Mouse (Mus musculus) heart, adult 11 months (tissue): ENCODE measurements around the gene Creb3l1.

Experiments used
- DNase-seq: peaks from one replicate; pipeline ENCODE4 v3.0.0; 2022

The Creb3l1 gene

DNA sequence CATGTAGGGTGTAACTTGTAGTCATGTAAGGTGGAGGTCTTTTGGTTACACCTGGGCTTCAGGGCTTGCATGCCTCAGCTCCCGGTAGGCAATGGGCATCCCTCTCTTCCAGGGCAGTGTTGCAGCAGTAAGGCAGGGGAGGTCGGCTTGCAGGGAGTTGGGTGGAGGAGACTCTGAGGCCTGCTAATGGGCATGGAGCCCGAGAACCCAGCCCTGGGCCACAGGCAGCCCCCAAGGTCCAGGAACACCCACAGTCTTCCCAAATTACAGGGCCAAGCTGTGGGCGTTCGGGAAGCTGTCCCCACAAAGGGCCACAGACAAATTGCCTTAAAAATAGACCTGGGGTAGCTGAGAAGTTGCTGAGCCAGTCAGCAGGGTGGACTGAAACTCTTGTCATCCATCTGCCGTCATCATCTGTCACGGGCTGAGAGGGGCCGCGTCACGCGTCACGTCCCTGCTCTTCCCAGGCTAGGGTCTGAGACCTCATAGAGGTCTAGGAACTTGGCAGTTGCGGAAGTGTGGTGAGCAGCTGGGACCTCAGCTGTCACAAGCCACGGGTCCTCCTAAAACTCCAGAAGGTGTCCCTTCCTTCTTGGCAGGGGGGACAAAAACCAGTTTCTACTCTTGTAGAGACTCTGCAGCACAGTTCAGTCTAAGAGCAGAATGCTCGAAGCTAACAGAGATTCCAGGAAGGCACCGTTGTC is 26.2 kb downstream of the Creb3l1 start:
- DNase-seq: no peak

GRCm38 (mm10) chr2:91996006-91996405 is 28.3 kb downstream of the Creb3l1 start:
- no peak for DNase-seq

DNA sequence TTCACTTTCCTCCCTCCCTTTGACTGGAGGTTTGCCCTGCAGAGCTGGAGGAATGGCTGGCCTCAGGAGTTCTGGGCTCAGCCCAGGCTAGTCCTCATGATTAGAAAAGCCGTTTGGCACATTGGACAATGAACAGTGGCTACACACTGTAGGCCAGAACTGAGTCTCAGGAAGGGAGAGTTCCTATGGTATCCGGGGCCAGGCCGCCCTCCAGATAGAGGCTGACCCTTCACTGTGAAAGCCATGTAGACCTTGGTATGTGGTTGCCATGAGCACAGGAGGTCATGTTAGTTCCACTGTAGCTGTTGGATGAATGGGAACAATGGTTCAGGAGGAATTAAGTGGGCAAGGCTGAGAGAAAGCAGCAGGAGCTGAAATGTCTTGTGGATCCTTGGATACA is 30.9 kb downstream of the Creb3l1 start:
- no peak for DNase-seq

DNA sequence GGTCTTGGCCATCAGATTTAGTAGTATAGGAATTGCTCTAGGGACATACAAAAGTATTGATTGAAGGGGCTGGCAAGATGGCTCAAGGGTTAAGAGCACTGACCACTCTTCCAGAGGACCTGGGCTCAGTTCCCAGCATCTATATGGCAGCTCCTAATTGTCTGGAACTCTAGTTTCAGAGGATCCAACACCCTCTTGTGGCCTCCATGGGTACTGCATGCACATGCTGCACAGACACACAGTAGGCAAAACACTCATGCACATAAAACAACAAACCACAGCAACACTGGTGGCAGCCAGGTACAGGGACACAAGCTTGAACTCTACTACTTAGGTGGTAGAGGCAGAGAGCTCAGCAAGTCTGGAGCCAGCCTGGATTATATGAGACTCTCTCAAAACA is 34.6 kb downstream of the Creb3l1 start:
- no peak for DNase-seq

GRCm38 (mm10) chr2:91987542-91987941 is 36.8 kb downstream of the Creb3l1 start:
- DNase-seq: peak; percentile 95

GRCm38 (mm10) chr2:91986071-91986470 is 38.2 kb downstream of the Creb3l1 start:
- peak; percentile 93 for DNase-seq

- DNase-seq: no peak
These were observed 39.3 kb downstream of the Creb3l1 start for GRCm38 (mm10) chr2:91984906-91985525.

DNA sequence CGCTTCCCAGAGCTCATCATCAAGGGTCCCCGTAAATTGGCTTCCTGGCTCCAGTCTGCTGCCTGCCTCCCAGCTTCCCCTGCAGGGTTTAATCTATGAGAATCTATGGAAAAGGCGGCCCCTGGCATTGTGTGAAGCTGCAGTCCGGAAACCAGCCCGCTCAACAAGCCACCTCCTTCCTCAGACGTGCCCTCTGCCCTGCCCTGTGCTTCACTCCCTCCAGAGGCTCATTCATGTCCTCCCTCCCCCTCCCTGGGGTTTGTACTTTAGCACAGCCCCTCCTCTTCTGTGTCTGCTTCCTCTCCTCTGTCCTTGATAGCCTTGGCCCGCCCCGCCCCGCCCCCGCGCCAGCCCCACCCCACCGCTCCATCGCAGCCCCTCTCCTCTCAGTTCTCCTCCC is 39.9 kb downstream of the Creb3l1 start:
- DNase-seq: peak; percentile 99

GRCm38 (mm10) chr2:91980830-91981229 is 43.5 kb downstream of the Creb3l1 start:
- DNase-seq: peak; percentile 81

- DNase-seq: peak; percentile 73
These were observed 44.1 kb downstream of the Creb3l1 start for GRCm38 (mm10) chr2:91980245-91980644.

- no peak for DNase-seq
These were observed 45.8 kb downstream of the Creb3l1 start for GRCm38 (mm10) chr2:91978547-91978946.

DNA sequence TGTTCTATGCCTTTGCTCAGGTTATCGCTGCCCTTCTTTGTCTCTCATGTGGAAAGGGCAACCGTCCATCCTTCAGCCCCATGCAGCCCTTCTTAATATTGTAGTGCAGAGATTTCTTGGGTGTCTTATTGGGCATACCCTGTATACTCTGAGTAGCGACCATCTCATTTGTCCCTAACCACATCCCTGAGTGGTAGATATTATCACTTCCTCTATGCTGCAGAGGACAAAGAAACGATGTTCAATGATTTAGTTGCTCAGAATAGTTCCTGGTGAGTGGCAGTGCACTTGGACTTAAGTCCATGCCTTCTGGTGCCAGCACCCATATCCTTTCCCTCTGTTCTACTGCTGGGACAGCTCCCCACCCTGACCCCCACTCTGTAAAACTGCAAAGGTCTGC is 46.3 kb downstream of the Creb3l1 start:
- DNase-seq: no peak

GRCm38 (mm10) chr2:91975581-91976541 is 48.4 kb downstream of the Creb3l1 start, which contains the start of gene Dgkz:
Dgkz (minus strand) TSS chr2:91975864.
- peak; percentile 91 for DNase-seq

- peak; percentile 84 for DNase-seq
These were observed 50.7 kb downstream of the Creb3l1 start for GRCm38 (mm10) chr2:91973416-91974135.

DNA sequence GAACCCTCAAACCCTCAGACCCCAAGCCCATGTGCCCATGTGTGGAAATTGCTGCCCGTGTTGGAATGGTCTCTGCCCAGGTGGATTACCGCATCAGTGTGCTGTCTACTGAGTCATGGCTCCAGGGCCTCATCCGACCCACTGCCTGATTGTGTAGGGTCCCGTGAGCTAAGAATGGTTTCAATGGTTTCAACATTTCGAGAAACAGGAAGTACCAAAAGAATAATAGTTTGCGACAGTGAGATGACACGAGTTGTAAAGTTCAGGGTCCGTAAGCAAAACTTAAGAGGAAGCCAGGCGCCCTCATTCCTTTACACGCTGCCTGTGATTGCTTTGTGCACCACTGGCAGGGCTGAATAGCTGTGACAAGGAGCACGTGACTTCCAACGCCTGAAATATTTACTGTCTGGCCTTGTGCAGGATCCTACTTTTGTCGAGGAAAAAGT is 52.2 kb downstream of the Creb3l1 start:
- DNase-seq: peak; percentile 94

DNA sequence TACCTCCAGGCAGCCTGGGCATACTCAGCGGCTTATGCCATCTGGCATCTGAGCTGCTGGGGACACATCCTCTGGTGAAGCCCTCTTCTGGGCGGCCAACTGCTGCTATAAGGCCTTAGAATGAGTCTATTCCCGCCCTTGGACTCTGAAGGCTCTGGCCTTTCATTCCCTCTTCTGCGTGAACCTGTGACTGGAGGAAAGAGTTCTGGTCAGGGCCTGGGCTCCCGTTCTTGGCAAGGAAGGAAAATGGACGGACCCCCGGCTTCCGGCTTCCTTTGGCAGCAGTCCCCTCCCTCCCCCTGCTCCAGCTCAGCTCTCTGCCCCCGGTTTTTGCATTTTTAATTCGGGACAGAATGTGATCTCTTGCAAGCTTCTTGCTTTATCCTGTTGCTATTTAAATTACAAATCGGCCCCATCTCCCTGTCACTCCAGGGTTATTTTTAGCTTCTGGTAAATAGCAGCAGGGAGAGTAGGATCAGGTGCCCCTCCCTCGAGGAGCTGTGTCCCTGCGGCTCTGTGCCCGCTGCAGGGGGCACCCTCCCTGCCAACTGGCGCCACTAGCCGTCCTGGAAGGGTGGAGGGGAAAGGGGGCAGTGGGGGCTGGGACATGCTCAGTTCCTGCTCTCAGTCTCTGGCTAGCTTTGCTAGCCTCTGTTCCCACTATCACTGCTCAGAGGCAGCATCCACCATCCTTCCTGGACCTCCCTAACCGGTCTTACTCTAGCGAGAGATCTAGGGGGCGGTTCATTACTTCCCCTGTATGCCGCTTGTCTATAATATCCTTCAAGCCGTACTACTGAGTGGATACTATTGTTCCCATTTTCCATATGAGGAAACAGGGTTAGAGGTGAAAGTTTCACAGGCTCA is 52.8 kb downstream of the Creb3l1 start:
- peak; percentile 98 for DNase-seq

GRCm38 (mm10) chr2:91967962-91968361 is 56.3 kb downstream of the Creb3l1 start:
- peak; percentile 98 for DNase-seq

DNA sequence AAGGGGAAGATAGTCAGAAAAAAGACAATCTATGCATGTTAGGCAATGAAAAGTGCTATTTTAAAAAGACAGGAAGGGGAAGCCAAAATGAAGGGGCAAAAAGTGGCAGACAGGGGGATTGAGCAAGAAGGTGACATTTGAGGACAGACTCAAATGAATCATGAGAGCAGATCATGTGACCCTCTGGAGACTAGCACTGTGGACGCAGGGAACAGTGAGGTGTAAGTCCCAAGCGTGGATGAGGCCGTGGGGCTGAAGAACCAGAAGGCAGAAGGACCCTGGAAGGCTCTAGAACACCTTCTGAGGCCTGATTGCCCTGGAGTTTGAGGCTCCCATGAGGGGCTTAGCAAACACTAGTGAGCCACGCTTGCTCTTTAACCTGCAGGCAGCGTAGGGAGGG is 57.9 kb downstream of the Creb3l1 start:
- peak; percentile 92 for DNase-seq

GRCm38 (mm10) chr2:91965417-91965816 is 58.9 kb downstream of the Creb3l1 start:
- peak; percentile 99 for DNase-seq

- DNase-seq: peak; percentile 94
These were observed 59.6 kb downstream of the Creb3l1 start for GRCm38 (mm10) chr2:91964610-91965204.

DNA sequence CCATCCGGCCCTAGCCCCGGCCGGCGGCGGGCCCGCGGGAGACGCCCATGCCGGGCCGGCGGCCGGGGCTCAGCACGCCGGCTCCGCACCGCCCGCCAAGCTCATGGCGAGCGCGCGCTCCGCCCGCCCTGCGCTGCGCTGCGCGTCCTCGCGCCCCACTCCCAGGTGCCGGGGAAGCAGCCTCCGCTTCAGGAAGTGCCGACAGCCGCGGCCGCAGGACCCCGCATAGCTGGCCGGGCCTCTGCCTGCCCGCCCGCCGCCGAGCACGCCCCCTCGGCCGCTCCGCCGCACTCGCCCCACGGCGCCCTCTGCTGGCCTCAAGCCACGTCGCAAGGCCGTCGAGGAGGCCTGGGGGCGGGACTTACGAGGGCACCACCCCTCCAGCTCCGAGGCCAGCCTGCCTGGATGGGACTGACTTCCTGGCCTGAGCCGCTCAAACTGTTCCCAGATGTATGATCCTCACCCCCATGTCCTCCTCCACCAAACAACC is 60.8 kb downstream of the Creb3l1 start:
- DNase-seq: peak; percentile 100
